Mouse (Mus musculus): ENCODE measurements around the gene Nup98.

- TF ChIP-seq POLR2A (IDR thresholded peaks at IDR 0.05; ENCODE audit: borderline replicate concordance, extremely low read depth, insufficient read depth, insufficient read length, poor library complexity, severe bottlenecking) (no peak), CTCF (IDR thresholded peaks at IDR 0.05; ENCODE audit: borderline replicate concordance, extremely low read depth, insufficient read depth, insufficient read length) (no peak)
Observed at GRCm38 (mm10) chr7:102258753-102259152, 48.8 kb upstream of the Nup98 start.

Measured in brain, embryonic 14.5 days (tissue).